Mouse (Mus musculus) midbrain, embryonic 10.5 days (tissue): ENCODE data around the gene Gm20388. TPM values are rescaled to one million over a fixed set of nuclear protein-coding genes. Genes with fewer than 3 reads are reported as not detected.

Source experiments
- DNase-seq: peaks from one replicate; pipeline ENCODE4 v3.0.0-alpha.2; 2017; ENCODE audit warnings: low spot score
- H3K27ac ChIP-seq: fragments of 300-500 bp; sonication (generic); replicated peaks from 2 replicates; pipeline ENCODE4 v1.5.1; 2016; ENCODE audit warnings: mild to moderate bottlenecking
- H3K27me3 ChIP-seq: fragments of 300-500 bp; sonication (generic); 2 replicates; pipeline ENCODE4 v1.6.1; 2016; ENCODE audit warnings: low read depth, mild to moderate bottlenecking; ENCODE audit not compliant: poor library complexity, severe bottlenecking
- H3K36me3 ChIP-seq: fragments of 300-500 bp; sonication (generic); 2 replicates; pipeline ENCODE4 v1.6.1; 2016; ENCODE audit warnings: mild to moderate bottlenecking, moderate library complexity
- H3K4me1 ChIP-seq: fragments of 300-500 bp; sonication (generic); 2 replicates; pipeline ENCODE4 v1.6.1; 2016
- H3K4me3 ChIP-seq: fragments of 300-500 bp; sonication (generic); 2 replicates; pipeline ENCODE4 v1.5.1; 2016; ENCODE audit warnings: mild to moderate bottlenecking, moderate library complexity
- H3K9me3 ChIP-seq: fragments of 300-500 bp; sonication (generic); replicated peaks from 2 replicates; pipeline ENCODE4 v1.6.1; 2016; ENCODE audit warnings: mild to moderate bottlenecking
- WGBS: fragments of 180-500 bp; shearing (Covaris S2); methylation state at CpG from one replicate; pipeline ENCODE4 v1.1.7; 2016; 5-methylcytosine and 5-hydroxymethylcytosine counted together
- polyA plus RNA-seq: library from polyadenylated mRNA; unstranded; fragments of >200 nt; fragmentation: Nextera tagmentation; extraction: Ambion mirVana; gene quantifications from 2 replicates; pipeline ENCODE4 v1.2.1, GENCODE M21; 2016

The Gm20388 gene
- polyA plus RNA-seq, 1 experiment from 2014 or later: 7.1 TPM

GRCm38 (mm10) chr8:121820840-121821239 lies 1910.2 kb downstream of the Gm20388 start:
- Histone ChIP-seq H3K36me3 (peaks cover 54% of the 10 kb centered on the region), H3K4me1 (no peaks in the 10 kb centered on the region), H3K27ac (no peak overlapping the region), H3K9me3 (no peaks in the 10 kb centered on the region), H3K27me3 (no peaks in the 10 kb centered on the region), H3K4me3 (no peak overlapping the region)
- DNase-seq: no peak
- 97% methylated on average over 6 of the region's 6 CpGs for WGBS

- Histone ChIP-seq H3K4me3 (no peak overlapping the region), H3K4me1 (no peaks in the 10 kb centered on the region), H3K27ac (no peak overlapping the region), H3K27me3 (no peaks in the 10 kb centered on the region), H3K9me3 (no peaks in the 10 kb centered on the region), H3K36me3 (peaks cover 50% of the 10 kb centered on the region)
- 89% methylated on average over 11 of the region's 11 CpGs for WGBS
- no peak for DNase-seq
Observed at GRCm38 (mm10) chr8:121821320-121821719, 1910.7 kb downstream of the Gm20388 start.

DNA sequence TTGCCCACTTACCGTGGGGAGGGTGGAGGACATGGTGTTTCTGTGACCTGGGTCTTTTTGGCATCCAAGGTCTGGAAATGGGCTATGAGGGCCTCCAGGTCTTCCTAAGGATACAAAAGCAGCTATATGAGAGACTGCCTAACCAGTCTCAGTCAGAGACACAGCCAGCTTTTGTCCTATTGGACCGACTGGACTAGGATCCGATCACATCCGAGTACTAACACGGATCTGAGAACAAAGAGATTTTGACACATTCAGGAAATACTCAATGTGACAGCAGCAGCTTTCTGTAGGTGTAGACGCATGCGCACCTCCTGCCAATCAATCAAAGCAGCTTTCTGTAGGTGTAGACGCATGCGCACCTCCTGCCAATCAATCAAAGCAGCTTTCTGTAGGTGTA lies 1911.1 kb downstream of the Gm20388 start:
- Histone ChIP-seq H3K36me3 (peaks cover 48% of the 10 kb centered on the region), H3K27me3 (no peaks in the 10 kb centered on the region), H3K4me1 (no peaks in the 10 kb centered on the region), H3K4me3 (no peak overlapping the region), H3K9me3 (no peaks in the 10 kb centered on the region), H3K27ac (no peak overlapping the region)
- DNase-seq: no peak
- 94% methylated on average over 9 of the region's 9 CpGs for WGBS

- peaks cover 21% of the 10 kb centered on the region for H3K4me1 ChIP-seq
- H3K27me3 ChIP-seq: no peaks in the 10 kb centered on the region; the same call in 1 of the 2 replicates
- no peak for DNase-seq
- 98% methylated on average over 5 of the region's 5 CpGs for WGBS
- peaks cover 6% of the 10 kb centered on the region for H3K36me3 ChIP-seq
- no peak overlapping the region for H3K27ac ChIP-seq
- peak overlapping the region; percentile 78; the same call in 1 of the 2 replicates for H3K4me3 ChIP-seq
- no peaks in the 10 kb centered on the region for H3K9me3 ChIP-seq
Observed at GRCm38 (mm10) chr8:121827726-121828125, 1917.1 kb downstream of the Gm20388 start.

- no peak for DNase-seq
- Histone ChIP-seq H3K27ac (peak overlapping the region; percentile 89), H3K4me3 (peak overlapping the region; percentile 78), H3K36me3 (peaks cover 6% of the 10 kb centered on the region), H3K9me3 (no peaks in the 10 kb centered on the region), H3K27me3 (no peaks in the 10 kb centered on the region; the same call in 1 of the 2 replicates), H3K4me1 (peaks cover 21% of the 10 kb centered on the region)
- WGBS: 32% methylated on average over 10 of the region's 10 CpGs
Observed at GRCm38 (mm10) chr8:121828376-121829023, 1917.9 kb downstream of the Gm20388 start.

GRCm38 (mm10) chr8:121829048-121829776 lies 1918.6 kb downstream of the Gm20388 start, which contains the start of gene Klhdc4:
Gene Klhdc4 (minus strand): TSS chr8:121829569.
- Histone ChIP-seq H3K4me1 (peaks cover 21% of the 10 kb centered on the region), H3K27ac (peak within 1 kb of the TSS; percentile 89), H3K36me3 (peaks cover 6% of the 10 kb centered on the region), H3K9me3 (no peaks in the 10 kb centered on the region), H3K4me3 (peak within 1 kb of the TSS; percentile 78), H3K27me3 (no peaks in the 10 kb centered on the region; the same call in 1 of the 2 replicates)
- under 1% methylated on average over 68 of the region's 68 CpGs for WGBS
- DNase-seq: peak; percentile 90

GRCm38 (mm10) chr8:121829777-121830362 lies 1919.2 kb downstream of the Gm20388 start:
- no peak for DNase-seq
- Histone ChIP-seq H3K27me3 (no peaks in the 10 kb centered on the region; the same call in 1 of the 2 replicates), H3K4me1 (peaks cover 21% of the 10 kb centered on the region), H3K27ac (peak overlapping the region; percentile 89), H3K4me3 (peak overlapping the region; percentile 78), H3K9me3 (no peaks in the 10 kb centered on the region), H3K36me3 (peaks cover 6% of the 10 kb centered on the region)
- 22% methylated on average over 18 of the region's 18 CpGs for WGBS

DNA sequence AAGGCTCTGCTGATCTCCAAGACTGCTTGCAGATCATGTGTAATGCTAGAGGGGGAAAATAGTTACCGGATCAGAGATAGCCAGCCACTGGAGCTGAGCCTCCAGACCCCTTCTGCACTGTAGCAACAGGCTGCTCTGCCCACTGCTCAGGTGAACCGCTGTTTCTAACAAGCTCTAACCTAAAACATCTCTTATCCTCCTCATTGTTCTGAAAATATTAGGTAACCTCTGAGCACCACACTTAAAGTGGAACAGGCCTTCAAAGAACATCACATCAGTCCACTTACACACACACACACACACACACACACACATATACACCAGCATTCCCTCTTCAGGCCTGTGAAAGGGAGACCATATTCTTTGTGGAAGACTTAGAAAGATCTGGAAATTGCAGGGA lies 1921.4 kb downstream of the Gm20388 start:
- DNase-seq: no peak
- Histone ChIP-seq H3K27ac (peak overlapping the region; percentile 85), H3K4me3 (0 out of 2 replicates have a peak overlapping the region, but pooled peaks have one; percentile 33), H3K36me3 (peaks cover 6% of the 10 kb centered on the region), H3K27me3 (no peaks in the 10 kb centered on the region; the same call in 1 of the 2 replicates), H3K9me3 (no peaks in the 10 kb centered on the region), H3K4me1 (peaks cover 21% of the 10 kb centered on the region)
- 79% methylated on average over 2 of the region's 2 CpGs for WGBS

DNA sequence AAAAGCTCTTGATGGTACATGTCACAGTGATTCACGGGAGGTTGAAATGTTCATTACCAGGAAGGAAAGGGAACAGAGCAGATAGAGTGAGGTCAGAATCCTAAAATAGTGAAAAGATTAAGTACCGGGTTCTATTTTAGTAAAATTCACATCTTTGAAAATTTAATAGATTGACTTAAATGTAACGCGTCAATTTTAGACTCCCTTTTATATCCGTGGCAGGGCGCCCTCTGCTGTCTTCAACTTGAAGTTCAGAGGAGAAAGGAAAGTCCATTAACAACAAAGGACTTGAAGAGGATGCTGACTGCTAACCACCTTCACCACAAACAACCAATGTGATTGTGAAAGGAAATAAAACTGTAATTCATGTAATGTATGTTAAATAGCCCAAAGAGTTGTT lies 1921.9 kb downstream of the Gm20388 start:
- Histone ChIP-seq H3K27ac (peak overlapping the region; percentile 85), H3K27me3 (no peaks in the 10 kb centered on the region; the same call in 1 of the 2 replicates), H3K4me1 (peaks cover 21% of the 10 kb centered on the region), H3K9me3 (no peaks in the 10 kb centered on the region), H3K36me3 (peaks cover 6% of the 10 kb centered on the region), H3K4me3 (0 out of 2 replicates have a peak overlapping the region, but pooled peaks have one; percentile 33)
- WGBS: 17% methylated on average over 6 of the region's 6 CpGs
- peak; percentile 59 for DNase-seq

- Histone ChIP-seq H3K27ac (0 out of 2 replicates have a peak overlapping the region, but pooled peaks have one; percentile 39), H3K27me3 (no peaks in the 10 kb centered on the region), H3K9me3 (no peaks in the 10 kb centered on the region), H3K36me3 (peaks cover 48% of the 10 kb centered on the region), H3K4me1 (no peaks in the 10 kb centered on the region), H3K4me3 (0 out of 2 replicates have a peak overlapping the region, but pooled peaks have one; percentile 1)
- DNase-seq: peak; percentile 51
- 52% methylated on average over 8 of the region's 8 CpGs for WGBS
Observed at GRCm38 (mm10) chr8:121841242-121841641, 1930.6 kb downstream of the Gm20388 start.

DNA sequence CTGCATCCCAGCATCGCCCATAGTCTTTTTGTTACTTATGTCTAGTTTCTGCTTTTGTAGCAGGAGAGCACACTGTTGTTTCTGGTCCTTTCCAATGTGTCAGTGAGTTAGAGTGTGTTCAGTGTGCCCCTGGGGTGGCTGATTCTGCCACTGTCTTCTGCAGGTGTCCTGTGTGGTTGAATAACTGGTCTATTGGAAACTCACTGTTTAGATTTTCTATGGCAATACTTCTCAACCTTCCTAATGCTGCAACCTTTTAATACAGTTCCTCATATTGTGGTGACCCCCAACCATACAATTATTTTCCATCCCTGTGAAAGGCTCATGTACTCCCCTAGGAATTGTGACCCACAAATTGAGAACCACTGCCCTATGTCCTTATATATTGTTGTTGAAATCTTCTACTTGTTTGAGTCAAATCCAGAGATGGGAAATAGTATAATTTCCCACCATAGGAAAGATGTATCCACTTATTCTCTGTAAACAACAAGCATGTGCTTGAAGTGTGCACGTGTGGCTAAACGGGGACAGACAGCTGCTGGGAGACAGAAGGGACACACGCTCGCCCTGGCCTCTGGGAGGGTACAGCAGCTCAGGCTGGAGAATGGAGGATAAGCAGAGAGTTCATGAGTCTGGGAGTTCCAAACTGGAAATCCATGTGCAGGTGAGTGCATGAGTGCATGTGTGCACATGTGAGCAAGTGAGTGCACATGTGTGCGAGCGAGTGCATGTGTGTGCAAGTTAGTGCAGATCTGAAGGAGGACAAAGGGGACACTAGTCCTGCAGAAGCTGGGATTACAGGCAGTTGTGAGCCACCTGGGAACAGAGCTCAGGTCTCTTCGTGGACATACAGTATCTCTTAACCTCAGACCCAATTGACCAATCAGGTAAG lies 1931.7 kb downstream of the Gm20388 start:
- 90% methylated on average over 8 of the region's 8 CpGs for WGBS
- no peak overlapping the region for H3K4me3 ChIP-seq
- no peak for DNase-seq
- peaks cover 49% of the 10 kb centered on the region for H3K36me3 ChIP-seq
- H3K27me3 ChIP-seq: no peaks in the 10 kb centered on the region
- H3K27ac ChIP-seq: no peak overlapping the region
- H3K4me1 ChIP-seq: no peaks in the 10 kb centered on the region
- no peaks in the 10 kb centered on the region for H3K9me3 ChIP-seq
